Mouse (Mus musculus) cerebellum, adult 2 months (tissue): ENCODE measurements around the gene Nol9.

Experiments used
- CTCF ChIP-seq: fragments of 200-500 bp; IDR thresholded peaks from 2 replicates; pipeline ENCODE4 v1.5.1; 2011; ENCODE audit warnings: low read depth, mild to moderate bottlenecking, control low read depth, low read length, moderate library complexity, borderline replicate concordance; ENCODE audit not compliant: insufficient read depth
- POLR2A ChIP-seq: fragments of 200-500 bp; IDR thresholded peaks from 2 replicates; pipeline ENCODE4 v1.6.1; 2011; ENCODE audit warnings: low read length, control low read depth, borderline replicate concordance; ENCODE audit not compliant: insufficient read depth

- TF ChIP-seq CTCF (no peak), POLR2A (no peak)
These were observed 61.4 kb downstream of the Nol9 start for GRCm38 (mm10) chr4:152100541-152100940.
